Mouse (Mus musculus): Measurements from ENCODE around the gene Lgals1. TPM values are rescaled to one million over a fixed set of nuclear protein-coding genes. Genes with fewer than 3 reads are reported as not detected.

The Lgals1 gene
- polyA plus RNA-seq, 1 experiment from 2014 or later, result 837 TPM

DNA sequence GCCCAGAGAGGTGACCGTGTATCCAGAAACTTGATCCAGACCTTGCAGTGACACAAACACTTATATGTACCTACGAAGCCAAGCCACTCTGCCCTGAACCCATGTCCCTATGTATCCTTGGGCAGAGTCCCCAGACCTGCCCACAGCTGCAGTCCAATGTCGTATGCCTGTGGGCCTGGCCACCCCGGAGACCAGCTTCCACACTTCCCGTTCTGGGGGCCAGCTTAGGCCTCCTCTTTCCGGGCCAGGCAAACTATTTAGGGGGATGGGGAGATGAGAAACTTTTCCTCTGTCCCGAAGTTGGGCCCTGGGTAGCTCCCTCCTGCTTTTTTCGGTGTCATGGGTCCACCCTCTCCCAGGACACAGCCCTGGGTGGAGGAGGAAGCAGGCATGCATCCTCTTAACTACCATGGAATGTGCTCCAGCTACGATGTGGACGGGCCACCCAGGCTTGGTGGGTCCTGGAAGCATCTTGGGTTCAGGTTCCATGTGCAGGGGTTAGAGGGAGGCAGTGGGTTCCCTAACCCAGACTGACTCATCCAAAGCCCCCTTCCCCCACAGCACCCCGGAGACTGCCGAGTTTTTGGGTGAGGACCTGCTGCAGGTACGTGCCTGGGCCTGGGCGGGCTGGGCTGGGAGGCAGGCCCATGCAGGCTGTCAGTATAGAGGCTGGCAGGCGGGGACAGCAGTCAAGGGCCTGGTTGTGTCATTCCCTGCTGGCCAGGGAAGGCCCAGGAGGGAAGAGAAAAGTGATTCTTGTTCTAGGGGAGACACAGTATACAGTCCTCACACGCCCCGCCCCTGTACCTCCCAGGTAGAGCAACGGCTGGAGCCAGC lies 25.7 kb upstream of the Lgals1 start:
- peak overlapping the region; percentile 96 for H3K4me2 ChIP-seq
- peaks cover 47% of the 10 kb centered on the region for H3K4me1 ChIP-seq (replicated peaks; ENCODE audit: control insufficient read depth, insufficient read depth, low read length)
- H3K9me3 ChIP-seq (ENCODE audit: control insufficient read depth, low read length), result no peaks in the 10 kb centered on the region
- no peak for DNase-seq (ENCODE audit: low spot score)
- ATAC-seq (replicated peaks; ENCODE audit: low FRiP score), result no peak
- peaks cover 22% of the 10 kb centered on the region for H3K36me3 ChIP-seq (ENCODE audit: control insufficient read depth, insufficient read depth, low read length)
- no peaks in the 10 kb centered on the region for H3K27me3 ChIP-seq (replicated peaks; ENCODE audit: control insufficient read depth, insufficient read depth, low read length)
- peak overlapping the region; percentile 83 for H3K9ac ChIP-seq (ENCODE audit: low read depth, low read length)
- H3K27ac ChIP-seq (ENCODE audit: low read depth, low read length), result peak overlapping the region; percentile 94; the same call in 1 of the 2 replicates
- H3K4me3 ChIP-seq (ENCODE audit: low read depth, low read length), result peak overlapping the region; percentile 65
- WGBS, result 16% methylated on average over 18 of the region's 18 CpGs

DNA sequence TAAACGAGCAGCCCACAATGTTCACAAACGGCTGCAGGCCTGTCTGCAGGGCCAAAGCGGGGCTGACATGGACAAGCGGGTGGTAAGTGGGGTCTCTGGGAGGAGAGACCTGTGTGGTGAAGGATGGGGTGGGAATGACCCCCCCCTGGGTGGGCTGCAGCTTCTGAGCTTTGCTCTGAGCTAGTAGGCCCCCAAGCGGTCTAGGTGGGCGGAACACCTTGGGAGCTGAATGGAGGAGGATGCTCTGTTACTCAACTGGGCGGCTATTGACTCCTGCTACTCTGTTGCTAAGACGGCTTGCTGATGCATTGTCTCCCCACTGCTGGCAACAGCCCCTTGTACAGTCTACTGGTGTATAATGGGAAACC lies 25.1 kb upstream of the Lgals1 start:
- H3K27me3 ChIP-seq (replicated peaks; ENCODE audit: control insufficient read depth, insufficient read depth, low read length), result no peaks in the 10 kb centered on the region
- peaks cover 26% of the 10 kb centered on the region for H3K36me3 ChIP-seq (ENCODE audit: control insufficient read depth, insufficient read depth, low read length)
- H3K4me3 ChIP-seq (ENCODE audit: low read depth, low read length), result peak overlapping the region; percentile 65
- no peaks in the 10 kb centered on the region for H3K9me3 ChIP-seq (ENCODE audit: control insufficient read depth, low read length)
- ATAC-seq (replicated peaks; ENCODE audit: low FRiP score) (no peak), DNase-seq (ENCODE audit: low spot score) (no peak)
- H3K4me1 ChIP-seq (replicated peaks; ENCODE audit: control insufficient read depth, insufficient read depth, low read length), result peaks cover 41% of the 10 kb centered on the region
- H3K4me2 ChIP-seq, result peak overlapping the region; percentile 96
- peak overlapping the region; percentile 94; the same call in 1 of the 2 replicates for H3K27ac ChIP-seq (ENCODE audit: low read depth, low read length)
- H3K9ac ChIP-seq (ENCODE audit: low read depth, low read length), result peak overlapping the region; percentile 83
- WGBS, result 57% methylated on average over 8 of the region's 8 CpGs

GRCm38 (mm10) chr15:78903243-78903642 lies 23.3 kb upstream of the Lgals1 start:
- peak overlapping the region; percentile 31; the same call in 1 of the 2 replicates for H3K4me2 ChIP-seq
- H3K9me3 ChIP-seq (ENCODE audit: control insufficient read depth, low read length), result no peaks in the 10 kb centered on the region
- no peaks in the 10 kb centered on the region for H3K27me3 ChIP-seq (replicated peaks; ENCODE audit: control insufficient read depth, insufficient read depth, low read length)
- peaks cover 24% of the 10 kb centered on the region for H3K4me1 ChIP-seq (replicated peaks; ENCODE audit: control insufficient read depth, insufficient read depth, low read length)
- H3K4me3 ChIP-seq (ENCODE audit: low read depth, low read length), result no peak overlapping the region
- no peak overlapping the region for H3K27ac ChIP-seq (ENCODE audit: low read depth, low read length)
- H3K9ac ChIP-seq (ENCODE audit: low read depth, low read length), result no peak overlapping the region
- ATAC-seq (replicated peaks; ENCODE audit: low FRiP score) (no peak; the same call in 1 of the 2 replicates), DNase-seq (ENCODE audit: low spot score) (peak; percentile 78)
- WGBS, result 11% methylated on average over 2 of the region's 2 CpGs
- H3K36me3 ChIP-seq (ENCODE audit: control insufficient read depth, insufficient read depth, low read length), result peaks cover 37% of the 10 kb centered on the region

- Histone ChIP-seq H3K9me3 (ENCODE audit: control insufficient read depth, low read length) (no peaks in the 10 kb centered on the region), H3K4me2 (no peak overlapping the region), H3K36me3 (ENCODE audit: control insufficient read depth, insufficient read depth, low read length) (peaks cover 56% of the 10 kb centered on the region), H3K9ac (ENCODE audit: low read depth, low read length) (no peak overlapping the region), H3K27me3 (replicated peaks; ENCODE audit: control insufficient read depth, insufficient read depth, low read length) (no peaks in the 10 kb centered on the region), H3K4me3 (ENCODE audit: low read depth, low read length) (no peak overlapping the region), H3K4me1 (replicated peaks; ENCODE audit: control insufficient read depth, insufficient read depth, low read length) (peaks cover 5% of the 10 kb centered on the region; the same call in 1 of the 2 replicates), H3K27ac (ENCODE audit: low read depth, low read length) (no peak overlapping the region)
- DNase-seq (ENCODE audit: low spot score) (no peak), ATAC-seq (replicated peaks; ENCODE audit: low FRiP score) (no peak)
- 81% methylated on average over 7 of the region's 7 CpGs for WGBS
Observed at GRCm38 (mm10) chr15:78908399-78908798, 18.1 kb upstream of the Lgals1 start.

DNA sequence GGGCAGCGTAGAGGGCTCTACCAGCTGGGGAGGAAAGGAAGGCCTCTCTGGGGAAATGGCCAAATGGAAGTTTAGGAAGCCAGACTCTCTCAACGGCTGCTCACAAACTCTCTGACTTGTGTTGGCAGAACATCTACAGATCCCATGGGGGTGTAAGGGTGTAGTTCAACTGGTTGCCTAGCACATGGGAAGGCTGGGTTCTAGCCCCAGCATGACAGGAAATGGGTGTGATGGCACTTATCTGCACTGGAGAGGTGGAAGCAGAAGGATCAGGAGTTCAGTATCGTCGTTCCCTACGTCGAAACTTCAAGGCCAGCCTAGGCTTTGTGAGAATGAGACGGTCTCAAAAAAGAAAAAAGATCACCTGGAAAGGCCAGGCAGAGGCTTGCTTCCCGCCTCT lies 17.5 kb upstream of the Lgals1 start:
- H3K4me3 ChIP-seq (ENCODE audit: low read depth, low read length), result no peak overlapping the region
- H3K36me3 ChIP-seq (ENCODE audit: control insufficient read depth, insufficient read depth, low read length), result peaks cover 52% of the 10 kb centered on the region
- H3K4me2 ChIP-seq, result no peak overlapping the region; the same call in 1 of the 2 replicates
- no peaks in the 10 kb centered on the region for H3K27me3 ChIP-seq (replicated peaks; ENCODE audit: control insufficient read depth, insufficient read depth, low read length)
- DNase-seq (ENCODE audit: low spot score) (no peak), ATAC-seq (replicated peaks; ENCODE audit: low FRiP score) (no peak)
- H3K9ac ChIP-seq (ENCODE audit: low read depth, low read length), result no peak overlapping the region
- WGBS, result 65% methylated on average over 8 of the region's 8 CpGs
- no peak overlapping the region for H3K27ac ChIP-seq (ENCODE audit: low read depth, low read length)
- no peaks in the 10 kb centered on the region for H3K9me3 ChIP-seq (ENCODE audit: control insufficient read depth, low read length)
- H3K4me1 ChIP-seq (replicated peaks; ENCODE audit: control insufficient read depth, insufficient read depth, low read length), result peaks cover 5% of the 10 kb centered on the region

DNA sequence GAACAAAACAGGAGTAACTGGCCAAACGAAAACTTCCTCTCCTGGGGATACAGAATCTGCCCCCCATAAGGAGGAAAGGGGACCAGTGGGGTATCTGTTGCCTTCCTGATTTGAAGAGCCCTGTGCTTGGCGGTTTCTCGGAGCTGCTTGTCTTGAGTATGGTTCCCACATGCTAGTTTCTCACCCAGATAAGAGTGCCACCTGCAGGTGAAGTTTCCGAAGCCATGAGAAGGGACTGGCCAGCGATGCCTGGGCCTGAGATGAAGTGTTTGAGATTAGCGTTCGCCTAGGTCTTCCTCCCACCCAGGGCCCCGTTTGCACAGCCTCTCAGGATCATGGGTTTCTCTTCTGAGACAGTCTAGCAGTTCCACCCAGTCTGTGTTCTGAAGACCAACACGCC lies 14.5 kb upstream of the Lgals1 start:
- peaks cover 29% of the 10 kb centered on the region for H3K4me1 ChIP-seq (replicated peaks; ENCODE audit: control insufficient read depth, insufficient read depth, low read length)

GRCm38 (mm10) chr15:78913632-78914090 lies 12.9 kb upstream of the Lgals1 start, which contains the start of gene Pdxp:
Gene Pdxp, plus strand, starts transcription at chr15:78913919.
- Histone ChIP-seq H3K27me3 (replicated peaks; ENCODE audit: control insufficient read depth, insufficient read depth, low read length) (no peaks in the 10 kb centered on the region), H3K9me3 (ENCODE audit: control insufficient read depth, low read length) (no peaks in the 10 kb centered on the region), H3K4me3 (ENCODE audit: low read depth, low read length) (peak within 1 kb of the TSS; percentile 83), H3K27ac (ENCODE audit: low read depth, low read length) (peak within 1 kb of the TSS; percentile 79), H3K36me3 (ENCODE audit: control insufficient read depth, insufficient read depth, low read length) (peaks cover 25% of the 10 kb centered on the region), H3K4me1 (replicated peaks; ENCODE audit: control insufficient read depth, insufficient read depth, low read length) (peaks cover 29% of the 10 kb centered on the region), H3K4me2 (peak within 1 kb of the TSS; percentile 100), H3K9ac (ENCODE audit: low read depth, low read length) (peak within 1 kb of the TSS; percentile 85)
- ATAC-seq (replicated peaks; ENCODE audit: low FRiP score) (peak; percentile 89), DNase-seq (ENCODE audit: low spot score) (peak; percentile 95)
- under 1% methylated on average over 51 of the region's 51 CpGs for WGBS

More for the DNA sequence above, 14.5 kb upstream of the Lgals1 start:
- Histone ChIP-seq H3K9me3 (ENCODE audit: control insufficient read depth, low read length) (no peaks in the 10 kb centered on the region), H3K36me3 (ENCODE audit: control insufficient read depth, insufficient read depth, low read length) (peaks cover 35% of the 10 kb centered on the region), H3K4me3 (ENCODE audit: low read depth, low read length) (no peak overlapping the region), H3K27me3 (replicated peaks; ENCODE audit: control insufficient read depth, insufficient read depth, low read length) (no peaks in the 10 kb centered on the region), H3K9ac (ENCODE audit: low read depth, low read length) (no peak overlapping the region), H3K4me2 (no peak overlapping the region), H3K27ac (ENCODE audit: low read depth, low read length) (no peak overlapping the region)
- ATAC-seq (replicated peaks; ENCODE audit: low FRiP score), result no peak
- WGBS, result 39% methylated on average over 9 of the region's 9 CpGs
- DNase-seq (ENCODE audit: low spot score), result no peak

GRCm38 (mm10) chr15:78914091-78914822 lies 12.3 kb upstream of the Lgals1 start:
- no peak for DNase-seq (ENCODE audit: low spot score)
- Histone ChIP-seq H3K4me2 (peak overlapping the region; percentile 100), H3K27me3 (replicated peaks; ENCODE audit: control insufficient read depth, insufficient read depth, low read length) (no peaks in the 10 kb centered on the region), H3K27ac (ENCODE audit: low read depth, low read length) (peak overlapping the region; percentile 79), H3K9ac (ENCODE audit: low read depth, low read length) (peak overlapping the region; percentile 85), H3K4me1 (replicated peaks; ENCODE audit: control insufficient read depth, insufficient read depth, low read length) (peaks cover 29% of the 10 kb centered on the region), H3K36me3 (ENCODE audit: control insufficient read depth, insufficient read depth, low read length) (peaks cover 27% of the 10 kb centered on the region), H3K9me3 (ENCODE audit: control insufficient read depth, low read length) (no peaks in the 10 kb centered on the region), H3K4me3 (ENCODE audit: low read depth, low read length) (peak overlapping the region; percentile 83)
- WGBS, result under 1% methylated on average over 86 of the region's 87 CpGs
- ATAC-seq (replicated peaks; ENCODE audit: low FRiP score), result peak; percentile 44

All from liver, embryonic 11.5 days (tissue).